Mouse (Mus musculus): Measurements from ENCODE around the gene Rab19.
"Not testable (repeated sequence)": the region's sequence is repeated elsewhere in the genome, so short reads cannot be mapped to it uniquely, and the experiment has no call there.

The Rab19 gene

GRCm38 (mm10) chr6:39381125-39381880 is at the start of gene Rab19:
Gene Rab19, plus strand, starts transcription at chr6:39381175.
- DNase-seq (ENCODE audit: low spot score in 2 of 2), result peak; percentile 31 to 39

GRCm38 (mm10) chr6:39331998-39332700 is 48.8 kb upstream of the Rab19 start:
- peak in 1 of 2 experiments; percentile 32 for DNase-seq (ENCODE audit: low spot score in 2 of 2)

- DNase-seq (ENCODE audit: low spot score in 2 of 2), result peak in 1 of 2 experiments; percentile 37
These were observed 46.8 kb upstream of the Rab19 start for GRCm38 (mm10) chr6:39334224-39334623.

- DNase-seq (ENCODE audit: low spot score in 2 of 2), result no peak
These were observed 46.1 kb upstream of the Rab19 start for GRCm38 (mm10) chr6:39334873-39335272.

- no peak for DNase-seq (ENCODE audit: low spot score in 2 of 2)
These were observed 42.6 kb upstream of the Rab19 start for GRCm38 (mm10) chr6:39338359-39338758.

GRCm38 (mm10) chr6:39341798-39342197 is 39.2 kb upstream of the Rab19 start:
- no peak for DNase-seq (ENCODE audit: low spot score in 2 of 2)

- DNase-seq (ENCODE audit: low spot score in 2 of 2), result peak; percentile 78 to 89
These were observed 37.0 kb upstream of the Rab19 start for GRCm38 (mm10) chr6:39344020-39344419.

GRCm38 (mm10) chr6:39345430-39345829 is 35.5 kb upstream of the Rab19 start:
- DNase-seq (ENCODE audit: low spot score in 2 of 2), result no peak

GRCm38 (mm10) chr6:39346991-39347501 is 33.9 kb upstream of the Rab19 start:
- no peak for DNase-seq (ENCODE audit: low spot score in 2 of 2)

- DNase-seq (ENCODE audit: low spot score in 2 of 2), result no peak
These were observed 32.8 kb upstream of the Rab19 start for GRCm38 (mm10) chr6:39347880-39348814.

- no peak for DNase-seq (ENCODE audit: low spot score in 2 of 2)
These were observed 32.0 kb upstream of the Rab19 start for GRCm38 (mm10) chr6:39348946-39349345.

GRCm38 (mm10) chr6:39359207-39359606 is 21.8 kb upstream of the Rab19 start:
- not testable (repeated sequence) for DNase-seq (ENCODE audit: low spot score in 2 of 2)

GRCm38 (mm10) chr6:39362684-39363083 is 18.3 kb upstream of the Rab19 start:
- no peak for DNase-seq (ENCODE audit: low spot score in 2 of 2)

GRCm38 (mm10) chr6:39369631-39370030 is 11.3 kb upstream of the Rab19 start:
- no peak for DNase-seq (ENCODE audit: low spot score in 2 of 2)

- no peak for DNase-seq (ENCODE audit: low spot score in 2 of 2)
These were observed 8.9 kb upstream of the Rab19 start for GRCm38 (mm10) chr6:39372042-39372441.

- peak in 1 of 2 experiments; percentile 27 for DNase-seq (ENCODE audit: low spot score in 2 of 2)
These were observed 8.2 kb upstream of the Rab19 start for GRCm38 (mm10) chr6:39372727-39373126.

- no peak for DNase-seq (ENCODE audit: low spot score in 2 of 2)
These were observed 7.5 kb upstream of the Rab19 start for GRCm38 (mm10) chr6:39373301-39373955.

GRCm38 (mm10) chr6:39376775-39377174 is 4.2 kb upstream of the Rab19 start:
- no peak for DNase-seq (ENCODE audit: low spot score in 2 of 2)

- DNase-seq (ENCODE audit: low spot score in 2 of 2), result peak; percentile 80 to 94
These were observed 3.6 kb upstream of the Rab19 start, which contains the start of gene Slc37a3 for GRCm38 (mm10) chr6:39377311-39377827. Gene Slc37a3, minus strand, starts transcription at chr6:39377675.

GRCm38 (mm10) chr6:39378161-39378835 is 2.7 kb upstream of the Rab19 start:
- DNase-seq (ENCODE audit: low spot score in 2 of 2), result not testable (repeated sequence)

Measured in spleen, postnatal 10 days (tissue).